Mouse (Mus musculus) urinary bladder, postnatal 25 days (tissue): ENCODE measurements around the gene Slx4.
"Not testable (repeated sequence)": the region's sequence is repeated elsewhere in the genome, so short reads cannot be mapped to it uniquely, and the experiment has no call there.

ENCODE experiments used
- DNase-seq: peaks from one replicate; pipeline ENCODE4 v3.0.0; 2022; ENCODE audit warnings: low spot score

Gene Slx4

GRCm38 (mm10) chr16:4003489-4004398, at the start of gene Slx4:
Gene Slx4 (minus strand): TSS chr16:4003770.
- DNase-seq, result peak; percentile 93

GRCm38 (mm10) chr16:4052601-4053000, 49.0 kb upstream of the Slx4 start:
- DNase-seq, result no peak

- DNase-seq, result no peak
Measured at GRCm38 (mm10) chr16:4045524-4045923, 42.0 kb upstream of the Slx4 start.

GRCm38 (mm10) chr16:4044093-4044492, 40.5 kb upstream of the Slx4 start:
- no peak for DNase-seq

- DNase-seq, result no peak
Measured at GRCm38 (mm10) chr16:4041646-4042045, 38.1 kb upstream of the Slx4 start.

GRCm38 (mm10) chr16:4040206-4040605, 36.6 kb upstream of the Slx4 start:
- DNase-seq, result no peak

- no peak for DNase-seq
Measured at GRCm38 (mm10) chr16:4037690-4038089, 34.1 kb upstream of the Slx4 start.

GRCm38 (mm10) chr16:4036807-4037206, 33.2 kb upstream of the Slx4 start, which contains the start of gene Dnase1:
Gene Dnase1 (plus strand): TSS chr16:4036942.
- no peak for DNase-seq

- DNase-seq, result no peak
Measured at GRCm38 (mm10) chr16:4035575-4035974, 32.0 kb upstream of the Slx4 start.

GRCm38 (mm10) chr16:4034476-4034875, 30.9 kb upstream of the Slx4 start:
- DNase-seq, result no peak

- no peak for DNase-seq
Measured at GRCm38 (mm10) chr16:4033971-4034370, 30.4 kb upstream of the Slx4 start.

- no peak for DNase-seq
Measured at GRCm38 (mm10) chr16:4032341-4032748, 28.8 kb upstream of the Slx4 start.

- no peak for DNase-seq
Measured at GRCm38 (mm10) chr16:4031441-4032274, 28.1 kb upstream of the Slx4 start.

GRCm38 (mm10) chr16:4030501-4030900, 26.9 kb upstream of the Slx4 start:
- DNase-seq, result no peak

- no peak for DNase-seq
Measured at GRCm38 (mm10) chr16:4029371-4029841, 25.8 kb upstream of the Slx4 start.

GRCm38 (mm10) chr16:4027211-4027610, 23.6 kb upstream of the Slx4 start:
- no peak for DNase-seq

GRCm38 (mm10) chr16:4026672-4027071, 23.1 kb upstream of the Slx4 start:
- no peak for DNase-seq

GRCm38 (mm10) chr16:4022719-4023118, 19.1 kb upstream of the Slx4 start:
- DNase-seq, result no peak

GRCm38 (mm10) chr16:4021241-4021640, 17.7 kb upstream of the Slx4 start:
- DNase-seq, result no peak

- not testable (repeated sequence) for DNase-seq
Measured at GRCm38 (mm10) chr16:4017466-4017865, 13.9 kb upstream of the Slx4 start.

- DNase-seq, result not testable (repeated sequence)
Measured at GRCm38 (mm10) chr16:4016786-4017185, 13.2 kb upstream of the Slx4 start.

GRCm38 (mm10) chr16:4014040-4014668, 10.6 kb upstream of the Slx4 start:
- DNase-seq, result no peak
